Mouse (Mus musculus) heart, embryonic 11.5 days (tissue): ENCODE data around the gene Glycam1. TPM values are rescaled to one million over a fixed set of nuclear protein-coding genes. Genes with fewer than 3 reads are reported as not detected.
"Not testable (repeated sequence)": the region's sequence is repeated elsewhere in the genome, so short reads cannot be mapped to it uniquely, and the experiment has no call there.

ENCODE experiments used
- ATAC-seq: fragments of 200-750 bp; cut with Nextera tagmentation; replicated peaks from 2 replicates; pipeline ENCODE4 v1.8.0; 2017; ENCODE audit warnings: moderate library complexity; ENCODE audit not compliant: insufficient number of reproducible peaks, low FRiP score, low TSS enrichment
- H3K27ac ChIP-seq: fragments of 300-500 bp; sonication (generic); 2 replicates; pipeline ENCODE4 v1.5.1; 2014; ENCODE audit warnings: mild to moderate bottlenecking, low read depth, low read length
- H3K27me3 ChIP-seq: fragments of 300-500 bp; sonication (generic); 2 replicates; pipeline ENCODE4 v1.6.1; 2014; ENCODE audit warnings: mild to moderate bottlenecking, low read length, mixed read lengths; ENCODE audit not compliant: control insufficient read depth, insufficient read depth
- H3K36me3 ChIP-seq: fragments of 300-500 bp; sonication (generic); 2 replicates; pipeline ENCODE4 v1.6.1; 2014; ENCODE audit warnings: mild to moderate bottlenecking, low read length, moderate library complexity, mixed read lengths; ENCODE audit not compliant: control insufficient read depth, insufficient read depth
- H3K4me1 ChIP-seq: fragments of 300-500 bp; sonication (generic); 2 replicates; pipeline ENCODE4 v1.6.1; 2014; ENCODE audit warnings: low read length; ENCODE audit not compliant: control insufficient read depth, insufficient read depth
- H3K4me2 ChIP-seq: fragments of 300-500 bp; sonication (generic); 2 replicates; pipeline ENCODE4 v1.6.1; 2014; ENCODE audit warnings: mild to moderate bottlenecking, moderate library complexity
- H3K4me3 ChIP-seq: fragments of 300-500 bp; sonication (generic); 2 replicates; pipeline ENCODE4 v1.5.1; 2014; ENCODE audit warnings: low read depth, low read length
- H3K9ac ChIP-seq: fragments of 300-500 bp; sonication (generic); 2 replicates; pipeline ENCODE4 v1.6.1; 2014; ENCODE audit warnings: mild to moderate bottlenecking, low read depth, low read length, moderate library complexity
- H3K9me3 ChIP-seq: fragments of 300-500 bp; sonication (generic); replicated peaks from 2 replicates; pipeline ENCODE4 v1.6.1; 2016; ENCODE audit warnings: low read length; ENCODE audit not compliant: control insufficient read depth
- WGBS: fragments of 180-500 bp; shearing (Covaris S2); extraction: QIAGEN DNeasy Blood & Tissue Kit; methylation state at CpG from one replicate; pipeline ENCODE4 v1.1.7; 2014; ENCODE audit not compliant: insufficient replicate concordance; 5-methylcytosine and 5-hydroxymethylcytosine counted together
- polyA plus RNA-seq: library from polyadenylated mRNA; unstranded; fragments of >200 nt; fragmentation: Nextera tagmentation; extraction: Ambion mirVana; gene quantifications from 2 replicates; pipeline ENCODE4 v1.2.1, GENCODE M21; 2014

Glycam1 gene
- not detected in 2 replicates for polyA plus RNA-seq

- Histone ChIP-seq H3K27ac (no peak within 1 kb of the TSS), H3K4me3 (no peak within 1 kb of the TSS), H3K27me3 (no peaks in the 10 kb centered on the region), H3K9ac (no peak within 1 kb of the TSS), H3K4me1 (no peaks in the 10 kb centered on the region), H3K36me3 (no peaks in the 10 kb centered on the region), H3K4me2 (no peak within 1 kb of the TSS), H3K9me3 (no peaks in the 10 kb centered on the region)
- ATAC-seq, result no peak
These were observed at the start of gene Glycam1 for GRCm38 (mm10) chr15:103564981-103565380. TSS of gene Glycam1 (minus strand) at chr15:103565081.

- Histone ChIP-seq H3K4me3 (no peak overlapping the region), H3K27me3 (no peaks in the 10 kb centered on the region), H3K9me3 (no peaks in the 10 kb centered on the region), H3K4me2 (no peak overlapping the region), H3K36me3 (no peaks in the 10 kb centered on the region), H3K4me1 (no peaks in the 10 kb centered on the region), H3K9ac (no peak overlapping the region), H3K27ac (no peak overlapping the region)
- WGBS, result 71% methylated on average over 1 of the region's 1 CpGs
- no peak for ATAC-seq
These were observed 39.6 kb upstream of the Glycam1 start for GRCm38 (mm10) chr15:103604481-103604880.

- no peak overlapping the region for H3K4me3 ChIP-seq
- H3K36me3 ChIP-seq, result no peaks in the 10 kb centered on the region
- 71% methylated on average over 2 of the region's 2 CpGs for WGBS
- no peaks in the 10 kb centered on the region for H3K4me1 ChIP-seq
- H3K4me2 ChIP-seq, result no peak overlapping the region
- no peaks in the 10 kb centered on the region for H3K27me3 ChIP-seq
- no peak overlapping the region for H3K27ac ChIP-seq
- no peaks in the 10 kb centered on the region for H3K9me3 ChIP-seq
- no peak for ATAC-seq
- no peak overlapping the region for H3K9ac ChIP-seq
These were observed 25.9 kb upstream of the Glycam1 start for GRCm38 (mm10) chr15:103590779-103591178.

GRCm38 (mm10) chr15:103587752-103588151 is 22.9 kb upstream of the Glycam1 start:
- not testable (repeated sequence) for H3K9me3 ChIP-seq, H3K27ac ChIP-seq, H3K4me3 ChIP-seq, H3K27me3 ChIP-seq, H3K9ac ChIP-seq, H3K36me3 ChIP-seq, H3K4me1 ChIP-seq, ATAC-seq, H3K4me2 ChIP-seq
- WGBS, result 59% methylated on average over 4 of the region's 4 CpGs

GRCm38 (mm10) chr15:103585876-103586275 is 21.0 kb upstream of the Glycam1 start:
- Histone ChIP-seq H3K4me2 (no peak overlapping the region), H3K27me3 (no peaks in the 10 kb centered on the region), H3K36me3 (no peaks in the 10 kb centered on the region), H3K4me1 (no peaks in the 10 kb centered on the region), H3K27ac (no peak overlapping the region), H3K4me3 (no peak overlapping the region), H3K9ac (no peak overlapping the region), H3K9me3 (no peaks in the 10 kb centered on the region)
- 69% methylated on average over 2 of the region's 2 CpGs for WGBS
- no peak for ATAC-seq

GRCm38 (mm10) chr15:103552096-103552690 is 12.7 kb downstream of the Glycam1 start:
- H3K9ac ChIP-seq, result no peak overlapping the region
- H3K4me3 ChIP-seq, result no peak overlapping the region
- ATAC-seq, result no peak
- H3K27me3 ChIP-seq, result no peaks in the 10 kb centered on the region
- no peak overlapping the region for H3K4me2 ChIP-seq
- no peaks in the 10 kb centered on the region for H3K4me1 ChIP-seq
- no peak overlapping the region for H3K27ac ChIP-seq
- no peaks in the 10 kb centered on the region for H3K9me3 ChIP-seq
- 48% methylated on average over 3 of the region's 3 CpGs for WGBS
- H3K36me3 ChIP-seq, result no peaks in the 10 kb centered on the region

GRCm38 (mm10) chr15:103551053-103551452 is 13.8 kb downstream of the Glycam1 start:
- Histone ChIP-seq H3K4me3 (no peak overlapping the region), H3K4me2 (no peak overlapping the region), H3K9me3 (no peaks in the 10 kb centered on the region), H3K27me3 (no peaks in the 10 kb centered on the region), H3K9ac (no peak overlapping the region), H3K4me1 (no peaks in the 10 kb centered on the region), H3K27ac (no peak overlapping the region), H3K36me3 (no peaks in the 10 kb centered on the region)
- no peak for ATAC-seq
- WGBS, result 33% methylated on average over 1 of the region's 1 CpGs

- H3K27ac ChIP-seq, result no peak overlapping the region
- H3K9me3 ChIP-seq, result no peaks in the 10 kb centered on the region
- WGBS, result 69% methylated on average over 1 of the region's 1 CpGs
- H3K4me1 ChIP-seq, result no peaks in the 10 kb centered on the region
- H3K27me3 ChIP-seq, result no peaks in the 10 kb centered on the region
- ATAC-seq, result no peak
- H3K4me3 ChIP-seq, result no peak overlapping the region
- H3K4me2 ChIP-seq, result no peak overlapping the region
- no peak overlapping the region for H3K9ac ChIP-seq
- no peaks in the 10 kb centered on the region for H3K36me3 ChIP-seq
These were observed 15.4 kb downstream of the Glycam1 start for GRCm38 (mm10) chr15:103549475-103549874.

GRCm38 (mm10) chr15:103547983-103548382 is 16.9 kb downstream of the Glycam1 start:
- Histone ChIP-seq H3K27ac (no peak overlapping the region), H3K4me2 (no peak overlapping the region), H3K27me3 (no peaks in the 10 kb centered on the region), H3K4me1 (no peaks in the 10 kb centered on the region), H3K9me3 (no peaks in the 10 kb centered on the region), H3K36me3 (no peaks in the 10 kb centered on the region), H3K4me3 (no peak overlapping the region), H3K9ac (no peak overlapping the region)
- 74% methylated on average over 3 of the region's 3 CpGs for WGBS
- ATAC-seq, result no peak
